Mouse (Mus musculus): ENCODE results near the gene Hipk3. TPM values are rescaled to one million over a fixed set of nuclear protein-coding genes. Genes with fewer than 3 reads are reported as not detected.
A peak's percentile ranks its signal among the peaks of the same experiment; 100 is the strongest.

Gene Hipk3
- polyA plus RNA-seq, 1 experiment from 2014 or later = 8.8 TPM

GRCm38 (mm10) chr2:104511622-104512021 lies 17.4 kb upstream of the Hipk3 start:
- no peak for ATAC-seq (ENCODE audit: low FRiP score, low TSS enrichment)
- 81% methylated on average over 8 of the region's 8 CpGs for WGBS
- no peak overlapping the region for H3K9ac ChIP-seq (ENCODE audit: low read length)
- no peak overlapping the region for H3K4me3 ChIP-seq (ENCODE audit: low read depth, low read length)
- no peaks in the 10 kb centered on the region for H3K27me3 ChIP-seq (ENCODE audit: control insufficient read depth, insufficient read depth, low read length)
- TF ChIP-seq EP300 (optimal IDR thresholded peaks at IDR 0.05) (no peak), CTCF (IDR thresholded peaks at IDR 0.05; ENCODE audit: low read depth) (no peak)
- no peak for DNase-seq (ENCODE audit: low spot score)
- H3K27ac ChIP-seq (replicated peaks) = no peak overlapping the region
- H3K36me3 ChIP-seq (ENCODE audit: control insufficient read depth, insufficient read depth, low read length) = no peaks in the 10 kb centered on the region
- no peaks in the 10 kb centered on the region for H3K4me1 ChIP-seq (replicated peaks; ENCODE audit: control insufficient read depth, insufficient read depth)
- no peaks in the 10 kb centered on the region for H3K9me3 ChIP-seq (ENCODE audit: control insufficient read depth, low read length)
- no peak overlapping the region for H3K4me2 ChIP-seq (replicated peaks; ENCODE audit: low read depth)

GRCm38 (mm10) chr2:104502388-104502787 lies 8.1 kb upstream of the Hipk3 start:
- Histone ChIP-seq H3K4me1 (replicated peaks; ENCODE audit: control insufficient read depth, insufficient read depth) (no peaks in the 10 kb centered on the region), H3K27me3 (ENCODE audit: control insufficient read depth, insufficient read depth, low read length) (no peaks in the 10 kb centered on the region), H3K36me3 (ENCODE audit: control insufficient read depth, insufficient read depth, low read length) (no peaks in the 10 kb centered on the region), H3K4me3 (ENCODE audit: low read depth, low read length) (no peak overlapping the region), H3K9ac (ENCODE audit: low read length) (no peak overlapping the region), H3K4me2 (replicated peaks; ENCODE audit: low read depth) (no peak overlapping the region), H3K27ac (replicated peaks) (no peak overlapping the region), H3K9me3 (ENCODE audit: control insufficient read depth, low read length) (no peaks in the 10 kb centered on the region)
- 58% methylated on average over 3 of the region's 3 CpGs for WGBS
- DNase-seq (ENCODE audit: low spot score) (no peak), ATAC-seq (ENCODE audit: low FRiP score, low TSS enrichment) (no peak)
- TF ChIP-seq EP300 (optimal IDR thresholded peaks at IDR 0.05) = no peak
- TF ChIP-seq CTCF (IDR thresholded peaks at IDR 0.05; ENCODE audit: low read depth) = no peak

GRCm38 (mm10) chr2:104501091-104501490 lies 6.8 kb upstream of the Hipk3 start:
- Histone ChIP-seq H3K9me3 (ENCODE audit: control insufficient read depth, low read length) (no peaks in the 10 kb centered on the region), H3K4me3 (ENCODE audit: low read depth, low read length) (no peak overlapping the region), H3K4me1 (replicated peaks; ENCODE audit: control insufficient read depth, insufficient read depth) (no peaks in the 10 kb centered on the region), H3K27me3 (ENCODE audit: control insufficient read depth, insufficient read depth, low read length) (no peaks in the 10 kb centered on the region), H3K4me2 (replicated peaks; ENCODE audit: low read depth) (no peak overlapping the region), H3K27ac (replicated peaks) (no peak overlapping the region), H3K36me3 (ENCODE audit: control insufficient read depth, insufficient read depth, low read length) (no peaks in the 10 kb centered on the region), H3K9ac (ENCODE audit: low read length) (no peak overlapping the region)
- DNase-seq (ENCODE audit: low spot score) (no peak), ATAC-seq (ENCODE audit: low FRiP score, low TSS enrichment) (no peak)
- no peak for TF ChIP-seq CTCF (IDR thresholded peaks at IDR 0.05; ENCODE audit: low read depth)
- TF ChIP-seq EP300 (optimal IDR thresholded peaks at IDR 0.05) = no peak
- WGBS = 83% methylated on average over 2 of the region's 2 CpGs

GRCm38 (mm10) chr2:104497771-104498170 lies 3.5 kb upstream of the Hipk3 start:
- DNase-seq (ENCODE audit: low spot score) = no peak
- peak overlapping the region; percentile 28; the same call in 1 of the 2 replicates for H3K9ac ChIP-seq (ENCODE audit: low read length)

GRCm38 (mm10) chr2:104497231-104497630 lies 3.0 kb upstream of the Hipk3 start:
- no peaks in the 10 kb centered on the region for H3K4me1 ChIP-seq (replicated peaks; ENCODE audit: control insufficient read depth, insufficient read depth)
- ATAC-seq (ENCODE audit: low FRiP score, low TSS enrichment) (no peak), DNase-seq (ENCODE audit: low spot score) (no peak)
- H3K36me3 ChIP-seq (ENCODE audit: control insufficient read depth, insufficient read depth, low read length) = no peaks in the 10 kb centered on the region
- TF ChIP-seq EP300 (optimal IDR thresholded peaks at IDR 0.05) (no peak), CTCF (IDR thresholded peaks at IDR 0.05; ENCODE audit: low read depth) (no peak)
- 55% methylated on average over 2 of the region's 2 CpGs for WGBS
- H3K9ac ChIP-seq (ENCODE audit: low read length) = no peak overlapping the region
- no peaks in the 10 kb centered on the region for H3K9me3 ChIP-seq (ENCODE audit: control insufficient read depth, low read length)
- no peak overlapping the region for H3K4me2 ChIP-seq (replicated peaks; ENCODE audit: low read depth)
- H3K27ac ChIP-seq (replicated peaks) = peak overlapping the region; percentile 75; the same call in 1 of the 2 replicates
- H3K4me3 ChIP-seq (ENCODE audit: low read depth, low read length) = no peak overlapping the region
- H3K27me3 ChIP-seq (ENCODE audit: control insufficient read depth, insufficient read depth, low read length) = no peaks in the 10 kb centered on the region

More at GRCm38 (mm10) chr2:104497771-104498170, 3.5 kb upstream of the Hipk3 start:
- H3K27ac ChIP-seq (replicated peaks) = peak overlapping the region; percentile 75
- no peaks in the 10 kb centered on the region for H3K36me3 ChIP-seq (ENCODE audit: control insufficient read depth, insufficient read depth, low read length)
- 8% methylated on average over 4 of the region's 4 CpGs for WGBS
- H3K4me3 ChIP-seq (ENCODE audit: low read depth, low read length) = no peak overlapping the region
- peak; percentile 19 for ATAC-seq (ENCODE audit: low FRiP score, low TSS enrichment)
- no peak for TF ChIP-seq CTCF (IDR thresholded peaks at IDR 0.05; ENCODE audit: low read depth)
- no peak for TF ChIP-seq EP300 (optimal IDR thresholded peaks at IDR 0.05)
- H3K4me2 ChIP-seq (replicated peaks; ENCODE audit: low read depth) = peak overlapping the region; percentile 28
- H3K27me3 ChIP-seq (ENCODE audit: control insufficient read depth, insufficient read depth, low read length) = no peaks in the 10 kb centered on the region
- no peaks in the 10 kb centered on the region for H3K9me3 ChIP-seq (ENCODE audit: control insufficient read depth, low read length)
- H3K4me1 ChIP-seq (replicated peaks; ENCODE audit: control insufficient read depth, insufficient read depth) = no peaks in the 10 kb centered on the region

- 58% methylated on average over 5 of the region's 5 CpGs for WGBS
- Histone ChIP-seq H3K4me1 (replicated peaks; ENCODE audit: control insufficient read depth, insufficient read depth) (no peaks in the 10 kb centered on the region), H3K4me3 (ENCODE audit: low read depth, low read length) (no peak overlapping the region), H3K9ac (ENCODE audit: low read length) (no peak overlapping the region), H3K27me3 (ENCODE audit: control insufficient read depth, insufficient read depth, low read length) (no peaks in the 10 kb centered on the region), H3K9me3 (ENCODE audit: control insufficient read depth, low read length) (no peaks in the 10 kb centered on the region), H3K4me2 (replicated peaks; ENCODE audit: low read depth) (no peak overlapping the region), H3K27ac (replicated peaks) (no peak overlapping the region), H3K36me3 (ENCODE audit: control insufficient read depth, insufficient read depth, low read length) (no peaks in the 10 kb centered on the region)
- ATAC-seq (ENCODE audit: low FRiP score, low TSS enrichment) (no peak), DNase-seq (ENCODE audit: low spot score) (no peak)
- TF ChIP-seq EP300 (optimal IDR thresholded peaks at IDR 0.05) (no peak), CTCF (IDR thresholded peaks at IDR 0.05; ENCODE audit: low read depth) (no peak)
Measured at GRCm38 (mm10) chr2:104496206-104496605, 2.0 kb upstream of the Hipk3 start.
